Mouse (Mus musculus): ENCODE measurements around the gene C2cd6. TPM values are rescaled to one million over a fixed set of nuclear protein-coding genes. Genes with fewer than 3 reads are reported as not detected.
A peak's percentile ranks its signal among the peaks of the same experiment; 100 is the strongest.

Gene C2cd6
- not detected for total RNA-seq (2021)
- long read RNA-seq, result 0 reads

DNA sequence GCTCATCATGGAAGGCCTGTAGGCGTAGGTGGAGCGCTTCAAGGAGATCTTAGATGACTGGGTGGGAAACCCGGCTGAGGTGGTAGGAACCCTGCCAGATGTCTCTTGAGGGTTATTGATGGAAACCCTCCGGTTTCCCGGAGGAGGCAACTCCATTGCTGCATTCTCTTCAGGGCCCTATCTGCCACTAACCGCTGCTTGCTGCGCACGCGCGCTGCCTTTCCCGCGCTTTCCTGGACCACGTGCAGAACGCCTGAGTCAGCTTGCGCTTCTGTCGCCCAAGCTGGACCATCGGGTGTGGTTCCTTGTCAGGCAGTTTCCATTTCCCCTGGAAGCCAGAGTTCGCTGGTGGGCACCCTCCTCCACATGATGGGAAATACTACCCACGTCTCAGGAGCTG is at the start of gene C2cd6:
Gene C2cd6 (minus strand): TSS at position 196 of the 400 bp plus-strand sequence.
- no peak for DNase-seq (ENCODE audit: low spot score in 2 of 2)

DNA sequence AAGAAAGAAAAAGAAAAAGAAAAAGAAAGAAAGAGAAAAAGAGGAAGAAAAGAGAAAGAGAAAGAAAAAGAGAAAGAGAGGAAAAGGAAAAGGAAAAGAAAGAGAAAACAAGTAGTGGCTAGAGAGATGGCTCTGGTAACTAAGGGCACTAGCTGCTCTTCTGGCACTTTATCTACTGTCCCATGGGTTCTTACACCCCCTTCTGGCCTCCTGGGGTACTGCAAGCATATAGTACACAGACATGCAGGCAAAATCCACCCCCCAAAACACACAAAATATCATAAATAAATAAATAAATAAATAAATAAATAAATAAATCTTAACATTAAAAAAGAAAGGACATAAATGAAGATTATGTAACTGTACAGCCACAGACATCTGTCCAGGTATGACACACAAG is 48.1 kb upstream of the C2cd6 start:
- peak; percentile 47 to 55 for DNase-seq (ENCODE audit: low spot score in 2 of 2)

DNA sequence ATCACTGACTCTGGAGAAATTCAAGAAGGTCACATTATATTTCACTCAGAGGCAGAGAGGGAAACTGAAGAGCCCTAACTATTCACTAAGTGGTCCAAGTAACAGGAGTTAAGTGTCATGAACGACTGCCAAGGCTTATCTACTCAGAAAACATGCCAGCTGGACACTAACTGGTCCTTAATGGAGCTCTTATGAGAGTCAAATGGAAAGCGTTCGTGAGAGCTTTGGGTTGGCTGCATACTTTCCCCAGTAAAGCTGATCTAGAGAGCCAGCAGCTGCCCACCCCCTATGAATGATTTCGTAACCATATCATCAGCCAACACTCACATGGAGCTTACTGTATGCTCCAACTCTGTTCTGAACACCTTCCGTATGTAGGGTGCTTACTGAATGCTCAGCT is 39.7 kb upstream of the C2cd6 start:
- no peak for DNase-seq (ENCODE audit: low spot score in 2 of 2)

DNA sequence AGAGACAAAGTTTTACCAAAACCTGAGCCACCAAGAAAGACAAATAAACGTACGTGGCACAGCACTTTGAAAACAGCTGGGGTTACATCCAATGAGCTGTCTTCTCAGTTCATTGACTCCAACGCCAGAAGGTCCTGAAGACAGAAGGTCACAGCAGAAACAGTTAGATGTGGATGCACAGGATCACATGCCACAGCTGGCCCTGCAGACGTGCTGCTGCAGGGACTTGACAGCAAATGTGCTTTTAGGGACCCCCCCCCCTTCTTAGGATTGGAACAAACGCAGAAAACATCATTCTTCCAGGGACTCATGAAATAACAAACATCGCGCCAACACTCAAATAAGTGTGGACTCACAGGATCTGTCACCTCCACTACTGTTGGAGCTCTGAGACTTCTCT is 34.2 kb upstream of the C2cd6 start:
- DNase-seq (ENCODE audit: low spot score in 2 of 2), result no peak

DNA sequence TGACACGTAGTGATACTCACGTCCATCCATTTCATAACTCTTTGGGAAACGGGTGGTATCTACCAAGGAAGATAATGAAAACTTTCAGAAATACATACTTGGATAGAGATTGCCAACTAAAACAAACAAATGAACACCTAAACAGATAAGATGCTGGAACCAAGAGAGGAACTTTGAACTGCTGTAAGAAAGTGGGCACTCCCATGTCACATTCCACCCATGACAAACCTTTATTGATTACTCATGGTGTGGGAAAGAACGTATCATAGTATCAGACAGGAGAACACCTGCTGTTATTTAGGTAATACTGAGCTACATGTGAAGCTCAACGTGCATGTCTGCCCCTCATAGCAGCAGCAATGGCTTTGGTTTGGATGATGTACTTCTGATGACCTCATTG is 30.9 kb upstream of the C2cd6 start:
- DNase-seq (ENCODE audit: low spot score in 2 of 2), result no peak

DNA sequence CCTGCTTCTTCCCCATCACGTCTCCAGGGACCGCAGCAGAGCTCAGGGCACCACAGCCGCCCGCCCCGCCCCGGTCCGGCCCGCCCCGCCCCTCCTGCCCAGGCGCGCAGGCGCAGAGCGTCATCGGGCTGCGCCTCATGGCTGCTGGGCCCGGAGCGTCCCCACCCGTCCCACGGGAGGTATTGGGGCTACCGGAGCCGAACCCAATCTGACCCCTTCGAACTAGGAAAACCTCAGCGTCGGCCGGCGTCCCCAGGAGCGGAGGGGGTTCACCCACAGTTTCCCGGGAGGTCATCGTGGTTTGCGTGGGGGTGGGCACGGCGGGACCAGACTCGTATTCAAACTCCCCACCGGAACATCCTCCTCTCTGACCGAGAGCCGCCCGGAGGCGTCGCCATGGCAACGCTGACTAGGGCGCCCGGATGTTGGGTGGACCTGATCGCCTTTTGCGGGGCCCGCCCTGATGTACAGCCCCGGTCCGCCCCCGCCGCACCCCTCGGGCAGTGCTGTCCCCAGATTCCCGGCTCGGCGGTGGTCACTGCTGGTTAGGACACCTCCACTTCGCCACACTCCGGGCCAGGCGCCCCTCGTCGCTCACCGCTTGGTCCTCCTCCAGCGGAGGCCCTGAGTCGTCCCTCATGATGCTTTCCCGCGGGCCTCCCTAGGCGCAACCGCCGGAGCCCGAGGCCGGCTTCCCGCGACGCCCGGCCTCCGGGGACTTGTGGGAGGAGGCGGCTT is 25.2 kb upstream of the C2cd6 start, which contains the start of gene Tmem237:
Gene Tmem237 (minus strand): TSS at position 689 of the 738 bp plus-strand sequence.
- DNase-seq (ENCODE audit: low spot score in 2 of 2), result peak; percentile 93 to 94

DNA sequence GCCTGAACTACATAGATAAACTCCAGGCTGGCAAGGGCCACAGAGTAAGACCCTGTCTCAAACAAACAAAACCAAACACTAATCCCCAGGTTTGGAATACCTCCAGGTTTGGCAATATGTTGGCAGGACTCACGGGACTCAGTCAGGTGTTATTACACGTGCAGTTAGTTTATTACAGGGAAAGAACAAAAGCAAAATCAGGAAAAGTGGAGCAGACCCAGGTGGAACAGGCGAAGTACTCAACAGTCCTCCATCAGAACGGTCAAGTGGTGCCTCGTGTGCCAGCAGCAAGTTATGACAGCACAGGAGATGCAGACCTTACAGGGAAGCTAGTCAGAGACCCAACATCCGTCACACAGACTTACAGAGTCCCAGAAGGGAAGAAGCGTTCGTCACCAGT is 15.8 kb upstream of the C2cd6 start:
- no peak for DNase-seq (ENCODE audit: low spot score in 2 of 2)

DNA sequence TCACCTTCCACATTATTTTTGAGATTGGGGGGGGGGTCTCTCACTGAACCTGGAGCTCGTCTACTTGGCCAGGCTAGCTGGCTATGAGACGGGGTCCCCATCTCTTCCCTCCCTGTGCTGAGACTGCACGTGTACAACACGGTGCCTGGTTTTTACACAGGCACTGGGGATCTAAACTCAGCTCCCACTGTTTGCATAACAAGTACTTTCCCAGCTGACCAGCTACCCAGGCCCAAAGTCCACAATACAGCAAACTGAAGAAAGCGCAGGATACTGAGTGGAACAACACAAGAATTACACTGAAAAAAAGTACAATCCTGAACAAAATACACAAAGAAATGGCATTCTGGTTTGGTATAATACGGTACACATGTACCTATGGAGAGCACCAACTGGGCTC is 7.4 kb upstream of the C2cd6 start:
- DNase-seq (ENCODE audit: low spot score in 2 of 2), result no peak

DNA sequence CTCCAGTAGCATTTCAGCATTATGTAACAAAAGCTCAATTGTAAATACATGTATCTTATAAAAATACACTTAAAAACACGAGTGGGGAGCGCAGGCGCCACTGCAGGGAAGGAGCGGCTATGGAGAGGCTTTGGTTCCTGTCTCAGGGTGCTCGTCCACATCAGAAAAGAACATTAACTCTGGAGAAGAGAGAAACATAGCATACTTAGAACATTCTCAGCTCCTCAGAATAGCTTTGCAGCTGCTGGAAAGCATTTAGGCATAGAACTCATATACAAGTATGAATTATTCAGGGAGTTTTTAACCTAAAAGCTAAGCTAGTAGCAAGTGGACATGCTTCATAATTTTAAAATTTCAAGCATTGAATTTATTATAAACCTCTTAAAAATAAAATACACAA is 6.3 kb upstream of the C2cd6 start:
- no peak for DNase-seq (ENCODE audit: low spot score in 2 of 2)

DNA sequence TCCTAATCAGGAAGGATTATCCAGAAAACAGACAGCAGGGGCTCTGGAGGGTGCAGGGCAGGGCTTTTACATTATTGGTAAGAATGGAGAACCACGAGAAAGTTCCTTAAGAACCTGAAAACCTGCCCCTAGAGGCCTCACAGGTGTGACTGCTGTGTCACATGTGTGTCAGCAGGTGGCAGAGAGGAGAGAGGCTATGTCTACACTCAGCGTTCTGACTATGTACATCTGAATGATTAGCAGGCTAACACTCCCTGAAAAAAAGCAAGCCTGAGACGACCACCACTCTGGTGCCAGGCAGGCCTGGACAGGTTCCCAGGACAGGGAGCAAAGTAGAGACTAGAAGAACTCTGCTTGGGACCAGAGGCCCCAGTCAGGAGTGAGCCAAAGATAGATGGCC is 23.8 kb downstream of the C2cd6 start:
- no peak for DNase-seq (ENCODE audit: low spot score in 2 of 2)

DNA sequence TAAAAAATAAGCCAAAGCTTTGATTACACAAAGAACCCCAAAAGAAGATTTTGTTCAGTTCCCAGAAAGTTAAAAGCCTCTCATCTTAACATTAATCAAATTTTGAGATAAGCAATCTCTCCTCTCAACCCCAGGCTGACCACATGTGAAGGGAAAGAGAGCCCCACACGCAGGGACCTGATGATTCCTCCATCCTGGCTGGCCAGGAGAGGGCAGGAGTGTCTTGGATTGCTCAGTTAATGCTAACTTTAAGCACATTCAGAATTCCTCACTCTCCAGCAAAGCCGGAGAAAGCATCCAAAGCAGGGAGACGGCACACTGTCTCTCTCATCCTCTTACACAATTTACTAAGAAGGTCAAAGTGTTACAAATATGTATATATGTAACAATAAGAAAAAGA is 26.7 kb downstream of the C2cd6 start:
- DNase-seq (ENCODE audit: low spot score in 2 of 2), result peak; percentile 10 to 27

DNA sequence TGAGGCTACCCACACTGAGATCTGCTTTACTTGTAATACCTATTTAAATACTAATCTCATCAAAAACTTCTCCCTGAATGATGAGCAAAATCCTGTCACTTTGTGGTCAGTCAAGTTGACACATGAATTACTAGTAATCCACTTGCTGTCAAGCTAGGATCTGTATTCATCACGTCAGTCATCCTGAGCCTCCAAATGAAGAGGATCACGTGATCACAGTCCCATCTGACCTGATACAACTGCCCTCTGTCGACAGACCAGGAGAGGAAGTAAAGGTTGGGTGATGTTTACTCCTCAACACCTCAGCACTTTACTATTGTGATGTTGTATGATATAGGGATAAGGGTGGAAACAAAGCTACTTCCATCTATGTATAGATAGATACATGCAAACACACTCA is 31.0 kb downstream of the C2cd6 start:
- no peak for DNase-seq (ENCODE audit: low spot score in 2 of 2)

DNA sequence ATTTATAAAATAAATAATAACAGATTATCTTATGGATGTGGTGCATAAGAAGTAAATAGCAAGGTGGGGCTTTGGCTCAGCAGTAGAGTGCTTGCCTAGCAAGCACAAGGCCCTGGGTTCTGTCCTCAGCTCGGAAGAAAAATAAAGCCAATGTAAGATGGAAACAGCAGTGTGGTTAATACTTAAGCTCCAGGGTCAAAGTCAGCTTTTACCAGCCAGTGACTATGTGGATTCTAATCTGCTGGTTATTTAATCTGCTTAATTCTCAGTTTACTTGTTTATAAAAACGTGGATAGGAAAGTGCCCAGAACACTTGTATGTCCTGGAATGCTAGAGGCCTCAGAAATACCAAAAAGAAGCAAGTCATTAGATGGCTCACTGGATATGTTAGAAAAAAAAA is 37.7 kb downstream of the C2cd6 start:
- DNase-seq (ENCODE audit: low spot score in 2 of 2), result no peak

DNA sequence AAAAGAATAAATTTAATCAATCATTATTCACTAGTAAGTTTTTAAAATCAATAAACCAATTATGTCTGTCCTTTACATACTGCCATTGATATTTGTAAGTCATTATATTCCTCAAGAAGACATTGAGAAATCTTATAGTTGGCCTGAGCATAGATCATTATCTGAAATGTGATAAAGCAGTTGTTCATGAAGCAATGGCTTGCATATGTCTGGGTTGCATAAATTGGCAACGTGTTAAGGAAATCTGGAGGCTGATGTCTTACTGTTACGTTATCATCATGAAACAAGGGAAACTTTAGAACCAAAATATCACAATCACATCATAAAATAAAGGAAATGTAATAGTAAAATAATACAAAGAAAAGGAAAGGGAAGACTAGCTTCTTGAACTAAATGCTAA is 43.4 kb downstream of the C2cd6 start:
- DNase-seq (ENCODE audit: low spot score in 2 of 2), result no peak

DNA sequence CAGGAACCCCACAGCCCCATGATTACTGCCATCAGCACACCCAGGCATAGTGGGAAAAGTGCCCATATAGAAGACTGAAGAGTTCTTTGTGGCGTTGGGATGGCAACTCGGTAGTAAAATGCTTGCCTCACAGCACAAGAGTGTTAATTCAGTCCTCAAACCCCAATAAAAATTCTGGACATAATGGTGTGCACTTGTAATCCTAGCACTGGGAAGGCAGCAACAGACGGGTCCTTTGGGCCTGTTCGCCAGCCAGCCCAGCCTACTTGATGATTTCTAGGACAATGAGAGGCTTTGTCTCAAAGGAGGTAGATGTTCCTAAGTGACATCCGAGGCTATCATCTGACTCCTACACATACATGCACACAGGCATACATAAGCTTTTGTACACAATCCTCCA is 57.0 kb downstream of the C2cd6 start:
- peak in 1 of 2 experiments; percentile 12 for DNase-seq (ENCODE audit: low spot score in 2 of 2)

DNA sequence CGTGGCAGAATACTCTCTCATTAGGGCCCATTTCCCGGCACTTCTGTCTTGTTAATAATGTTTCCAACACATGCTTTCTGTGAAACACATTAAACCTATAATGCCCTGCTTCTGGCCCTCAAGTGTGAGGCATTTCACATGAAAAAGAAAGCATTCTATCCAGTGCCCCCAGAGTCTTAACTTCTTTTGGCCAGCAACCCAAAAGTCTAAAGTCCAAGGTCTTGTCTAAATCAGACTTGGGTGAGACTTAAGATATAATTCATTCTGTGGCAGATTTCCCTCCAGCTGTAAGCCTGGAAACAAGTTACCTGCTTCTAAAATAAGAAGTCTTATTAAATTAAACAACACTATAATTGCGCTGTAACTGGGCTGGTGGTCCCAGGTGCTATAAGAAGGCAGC is 73.1 kb downstream of the C2cd6 start:
- DNase-seq (ENCODE audit: low spot score in 2 of 2), result no peak

DNA sequence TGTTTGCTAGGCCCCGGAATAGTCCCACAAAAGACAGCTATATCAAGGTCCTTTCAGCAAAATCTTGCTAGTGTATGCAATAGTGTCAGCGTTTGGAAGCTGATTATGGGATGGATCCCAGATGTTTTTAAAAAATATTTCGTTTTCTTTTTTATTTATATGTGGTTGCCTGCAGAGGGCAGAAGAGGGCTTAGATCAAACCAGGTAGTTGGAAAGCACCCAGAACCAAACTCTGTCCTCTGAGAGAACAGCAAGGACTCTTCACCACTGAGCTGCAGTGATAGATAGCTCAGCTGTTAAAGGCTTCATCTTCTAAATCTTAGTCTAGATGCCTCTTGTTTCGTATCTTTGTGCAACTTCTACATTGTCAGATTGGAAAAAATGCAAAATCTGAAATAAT is 85.5 kb downstream of the C2cd6 start:
- peak; percentile 10 to 25 for DNase-seq (ENCODE audit: low spot score in 2 of 2)

Other genes starting within 250 kb of the C2cd6 start
- 100 to 1,000 TPM; 138 to 144 TPM for gene Trak2, start 121.5 kb downstream of the C2cd6 start, total RNA-seq (2021)
- gene Stradb, start 121.4 kb downstream of the C2cd6 start, total RNA-seq (2021), result 10 to 100 TPM; 59.5 to 65.8 TPM
- 10 to 100 TPM; 27.8 to 29.7 TPM for gene Tmem237, start 25.5 kb upstream of the C2cd6 start, total RNA-seq (2021)
- gene Mpp4, start 68.5 kb upstream of the C2cd6 start, total RNA-seq (2021), result 1 to 10 TPM in 1 of 2 experiments, under 1 TPM in 1; 0.89 to 1.0 TPM
- gene Als2, start 142.3 kb upstream of the C2cd6 start, total RNA-seq (2021), result 10 to 100 TPM; 43.2 to 45.5 TPM
- gene Cdk15, start 162.0 kb upstream of the C2cd6 start, total RNA-seq (2021), result 1 to 10 TPM in 1 of 2 experiments, under 1 TPM in 1; 0.62 to 1.3 TPM

All from layer of hippocampus, postnatal 10 days (tissue).